Mouse (Mus musculus) stomach, postnatal 0 days (tissue): ENCODE results near the gene Atp1b1. TPM values are rescaled to one million over a fixed set of nuclear protein-coding genes. Genes with fewer than 3 reads are reported as not detected.

Source experiments
- ATAC-seq: fragments of 200-750 bp; cut with Nextera tagmentation; 2 replicates; pipeline ENCODE4 v1.8.0; 2017; ENCODE audit not compliant: low FRiP score, low TSS enrichment
- DNase-seq: peaks from one replicate; pipeline ENCODE4 v3.0.0-alpha.2; 2016; ENCODE audit warnings: low spot score
- H3K27ac ChIP-seq: fragments of 300-500 bp; sonication (generic); replicated peaks from 2 replicates; pipeline ENCODE4 v1.5.1; 2014; ENCODE audit warnings: mild to moderate bottlenecking, control low read depth
- H3K27me3 ChIP-seq: fragments of 300-500 bp; sonication (generic); 2 replicates; pipeline ENCODE4 v1.6.1; 2014; ENCODE audit warnings: low read length; ENCODE audit not compliant: control insufficient read depth, insufficient read depth
- H3K36me3 ChIP-seq: fragments of 300-500 bp; sonication (generic); 2 replicates; pipeline ENCODE4 v1.6.1; 2014; ENCODE audit warnings: low read length, mixed read lengths; ENCODE audit not compliant: control insufficient read depth, insufficient read depth
- H3K4me1 ChIP-seq: fragments of 300-500 bp; sonication (generic); replicated peaks from 2 replicates; pipeline ENCODE4 v1.6.1; 2014; ENCODE audit warnings: antibody characterized with exemption; ENCODE audit not compliant: control insufficient read depth, insufficient read depth
- H3K4me2 ChIP-seq: fragments of 300-500 bp; sonication (generic); replicated peaks from 2 replicates; pipeline ENCODE4 v1.6.1; 2014; ENCODE audit warnings: low read depth, mild to moderate bottlenecking, control low read depth, moderate library complexity
- H3K4me3 ChIP-seq: fragments of 300-500 bp; sonication (generic); 2 replicates; pipeline ENCODE4 v1.5.1; 2014; ENCODE audit warnings: low read depth, low read length, control low read depth
- H3K9ac ChIP-seq: fragments of 300-500 bp; sonication (generic); 2 replicates; pipeline ENCODE4 v1.6.1; 2014; ENCODE audit warnings: mild to moderate bottlenecking, low read length, control low read depth, mixed read lengths
- H3K9me3 ChIP-seq: fragments of 300-500 bp; sonication (generic); 2 replicates; pipeline ENCODE4 v1.6.1; 2016; ENCODE audit warnings: low read length; ENCODE audit not compliant: control insufficient read depth
- CTCF ChIP-seq: IDR thresholded peaks from 2 replicates; pipeline ENCODE4 v1.5.1; 2016; ENCODE audit warnings: antibody characterized with exemption, low read depth, mild to moderate bottlenecking, moderate library complexity
- EP300 ChIP-seq: optimal IDR thresholded peaks from 2 replicates; pipeline ENCODE3; 2016; ENCODE audit warnings: antibody characterized with exemption
- WGBS: fragments of 180-500 bp; shearing (Covaris S2); extraction: QIAGEN DNeasy Blood & Tissue Kit; methylation state at CpG from one replicate; pipeline ENCODE4 v1.1.7; 2014; 5-methylcytosine and 5-hydroxymethylcytosine counted together
- polyA plus RNA-seq: library from polyadenylated mRNA; unstranded; fragments of >200 nt; fragmentation: Nextera tagmentation; extraction: Ambion mirVana; gene quantifications from 2 replicates; pipeline ENCODE4 v1.2.1, GENCODE M21; 2015

The Atp1b1 gene
- polyA plus RNA-seq, 1 experiment from 2014 or later, result 213 TPM

- ATAC-seq, result no peak
- no peak overlapping the region for H3K27ac ChIP-seq
- no peaks in the 10 kb centered on the region for H3K27me3 ChIP-seq
- no peaks in the 10 kb centered on the region for H3K36me3 ChIP-seq
- TF ChIP-seq CTCF (no peak), EP300 (no peak)
- no peaks in the 10 kb centered on the region for H3K4me1 ChIP-seq
- no peaks in the 10 kb centered on the region for H3K9me3 ChIP-seq
- DNase-seq, result no peak
- 76% methylated on average over 5 of the region's 5 CpGs for WGBS
- no peak overlapping the region for H3K4me3 ChIP-seq
- no peak overlapping the region for H3K4me2 ChIP-seq
- no peak overlapping the region for H3K9ac ChIP-seq
Observed at GRCm38 (mm10) chr1:164480755-164481644, 22.8 kb upstream of the Atp1b1 start.

GRCm38 (mm10) chr1:164475895-164476294 lies 17.7 kb upstream of the Atp1b1 start:
- no peaks in the 10 kb centered on the region for H3K4me1 ChIP-seq
- WGBS, result 86% methylated on average over 4 of the region's 4 CpGs
- no peak overlapping the region for H3K27ac ChIP-seq
- H3K9me3 ChIP-seq, result no peaks in the 10 kb centered on the region
- DNase-seq, result no peak
- H3K36me3 ChIP-seq, result no peaks in the 10 kb centered on the region
- H3K9ac ChIP-seq, result no peak overlapping the region
- H3K27me3 ChIP-seq, result no peaks in the 10 kb centered on the region
- no peak for ATAC-seq
- no peak overlapping the region for H3K4me2 ChIP-seq
- H3K4me3 ChIP-seq, result no peak overlapping the region
- TF ChIP-seq CTCF (no peak), EP300 (no peak)

- H3K27me3 ChIP-seq, result no peaks in the 10 kb centered on the region
- no peak overlapping the region for H3K4me3 ChIP-seq
- peak; percentile 54; the same call in 1 of the 2 replicates for ATAC-seq
- DNase-seq, result no peak
- no peak overlapping the region for H3K27ac ChIP-seq
- H3K36me3 ChIP-seq, result no peaks in the 10 kb centered on the region
- no peaks in the 10 kb centered on the region for H3K9me3 ChIP-seq
- no peaks in the 10 kb centered on the region for H3K4me1 ChIP-seq
- H3K4me2 ChIP-seq, result no peak overlapping the region
- no peak for TF ChIP-seq EP300
- TF ChIP-seq CTCF, result no peak
- H3K9ac ChIP-seq, result no peak overlapping the region
- WGBS, result 44% methylated on average over 7 of the region's 7 CpGs
Observed at GRCm38 (mm10) chr1:164474778-164475511, 16.8 kb upstream of the Atp1b1 start.

GRCm38 (mm10) chr1:164474310-164474709 lies 16.2 kb upstream of the Atp1b1 start:
- H3K4me3 ChIP-seq, result no peak overlapping the region
- H3K9me3 ChIP-seq, result no peaks in the 10 kb centered on the region
- no peak overlapping the region for H3K27ac ChIP-seq
- H3K9ac ChIP-seq, result no peak overlapping the region
- no peaks in the 10 kb centered on the region for H3K27me3 ChIP-seq
- no peak for ATAC-seq
- TF ChIP-seq CTCF (no peak), EP300 (no peak)
- 62% methylated on average over 6 of the region's 6 CpGs for WGBS
- no peak for DNase-seq
- H3K4me1 ChIP-seq, result no peaks in the 10 kb centered on the region
- H3K36me3 ChIP-seq, result no peaks in the 10 kb centered on the region
- no peak overlapping the region for H3K4me2 ChIP-seq

GRCm38 (mm10) chr1:164473398-164473797 lies 15.2 kb upstream of the Atp1b1 start:
- no peaks in the 10 kb centered on the region for H3K27me3 ChIP-seq
- ATAC-seq (no peak), DNase-seq (no peak)
- H3K4me2 ChIP-seq, result no peak overlapping the region
- H3K4me1 ChIP-seq, result no peaks in the 10 kb centered on the region
- H3K36me3 ChIP-seq, result no peaks in the 10 kb centered on the region
- no peak overlapping the region for H3K4me3 ChIP-seq
- H3K27ac ChIP-seq, result no peak overlapping the region
- TF ChIP-seq EP300 (no peak), CTCF (no peak)
- no peak overlapping the region for H3K9ac ChIP-seq
- no peaks in the 10 kb centered on the region for H3K9me3 ChIP-seq
- WGBS, result 94% methylated on average over 7 of the region's 7 CpGs

- H3K27ac ChIP-seq, result no peak overlapping the region
- H3K36me3 ChIP-seq, result no peaks in the 10 kb centered on the region
- no peak for DNase-seq
- H3K9ac ChIP-seq, result no peak overlapping the region
- H3K9me3 ChIP-seq, result no peaks in the 10 kb centered on the region
- no peak overlapping the region for H3K4me3 ChIP-seq
- no peak for TF ChIP-seq EP300
- no peak for TF ChIP-seq CTCF
- WGBS, result 79% methylated on average over 5 of the region's 5 CpGs
- no peaks in the 10 kb centered on the region for H3K27me3 ChIP-seq
- H3K4me2 ChIP-seq, result no peak overlapping the region
- no peak for ATAC-seq
- no peaks in the 10 kb centered on the region for H3K4me1 ChIP-seq
Observed at GRCm38 (mm10) chr1:164471632-164472031, 13.5 kb upstream of the Atp1b1 start.
